Mouse (Mus musculus): ENCODE measurements at regions not wholly inside any gene's neighbourhood (a gene's known extent, or its start where the extent isn't known, plus 50 kb on each side); places are given as distances from the start of the nearest gene placed in this dataset.
"Not testable (repeated sequence)": the region's sequence is repeated elsewhere in the genome, so short reads cannot be mapped to it uniquely, and the experiment has no call there.

GRCm38 (mm10) chr2:135525779-135526178 lies 133.0 kb upstream of the Plcb4 start:
- no peak for DNase-seq (ENCODE audit: low spot score in 2 of 2)

DNA sequence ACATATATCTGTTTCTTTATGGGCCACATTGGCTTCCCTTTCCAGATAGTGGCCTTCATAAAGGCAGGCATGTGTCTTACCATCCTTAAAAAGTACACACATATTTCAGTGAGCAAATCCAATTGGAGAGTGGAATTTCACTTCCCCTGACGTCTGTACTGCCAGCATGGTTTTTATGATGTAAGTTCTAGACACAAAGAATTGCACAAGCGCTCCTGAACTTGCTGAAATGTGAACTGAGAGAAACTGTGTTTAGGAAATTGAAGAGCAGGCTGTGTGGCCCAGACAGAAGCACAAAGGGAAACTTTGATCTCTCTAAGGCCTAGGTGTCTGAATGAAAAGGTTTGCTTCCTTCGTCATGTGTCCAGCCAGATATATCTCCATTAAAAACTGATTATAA lies 129.2 kb upstream of the Plcb4 start:
- DNase-seq (ENCODE audit: low spot score in 2 of 2) = no peak

DNA sequence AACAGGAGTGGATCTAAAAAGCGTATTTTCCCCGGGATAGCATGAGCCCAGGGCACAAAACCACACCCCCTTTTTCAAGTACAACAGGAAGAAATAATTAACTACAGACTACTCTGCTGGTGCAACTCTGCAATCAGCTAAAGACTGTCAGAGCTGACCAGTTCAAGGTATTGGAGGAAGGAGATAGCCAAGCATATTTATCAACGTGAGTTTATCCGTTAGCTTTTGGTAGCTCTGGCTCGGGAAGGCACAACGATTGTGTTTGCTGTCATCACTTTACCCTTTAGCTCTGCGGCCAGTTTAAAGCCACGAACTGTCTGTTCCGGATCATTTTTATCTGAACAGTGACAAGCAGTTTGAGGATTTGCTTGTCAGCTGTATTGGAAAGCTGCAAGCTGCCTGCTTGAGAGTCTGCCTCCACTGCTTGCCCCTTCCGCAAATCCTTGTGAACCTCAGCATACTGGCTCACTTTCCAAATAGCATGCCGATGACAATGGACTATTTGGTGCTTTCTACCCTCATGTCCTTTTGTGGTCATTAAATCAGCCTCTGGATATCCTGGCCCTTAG lies 122.4 kb upstream of the Plcb4 start:
- DNase-seq (ENCODE audit: low spot score in 2 of 2) = no peak

DNA sequence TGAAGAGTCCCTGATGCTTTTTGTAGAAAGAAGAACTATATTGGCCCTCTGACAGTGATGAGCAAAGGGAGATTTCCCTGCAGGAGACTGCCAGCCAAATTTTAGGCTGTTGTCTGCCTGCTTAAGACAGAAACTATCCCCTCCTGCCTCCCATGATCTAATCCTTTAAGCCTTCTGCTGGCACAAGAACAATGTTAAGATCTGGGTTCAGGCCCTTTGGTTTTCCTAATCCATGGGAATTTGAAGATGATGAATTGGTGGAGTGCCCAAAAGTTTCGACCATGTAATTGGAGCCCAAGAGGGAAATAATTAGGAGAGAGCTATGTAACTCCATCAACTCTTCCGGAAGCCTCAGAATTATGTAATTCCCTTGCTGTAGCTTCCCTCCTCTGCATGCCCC lies 120.8 kb upstream of the Plcb4 start:
- DNase-seq (ENCODE audit: low spot score in 2 of 2) = no peak

- peak; percentile 12 to 48 for DNase-seq (ENCODE audit: low spot score in 2 of 2)
These were observed 117.8 kb upstream of the Plcb4 start for GRCm38 (mm10) chr2:135541058-135541457.

GRCm38 (mm10) chr2:135541930-135542329 lies 116.9 kb upstream of the Plcb4 start:
- DNase-seq (ENCODE audit: low spot score in 2 of 2) = no peak

- DNase-seq (ENCODE audit: low spot score in 2 of 2) = no peak
These were observed 113.9 kb upstream of the Plcb4 start for GRCm38 (mm10) chr2:135544882-135545281.

- DNase-seq (ENCODE audit: low spot score in 2 of 2) = no peak
These were observed 110.8 kb upstream of the Plcb4 start for GRCm38 (mm10) chr2:135547966-135548365.

DNA sequence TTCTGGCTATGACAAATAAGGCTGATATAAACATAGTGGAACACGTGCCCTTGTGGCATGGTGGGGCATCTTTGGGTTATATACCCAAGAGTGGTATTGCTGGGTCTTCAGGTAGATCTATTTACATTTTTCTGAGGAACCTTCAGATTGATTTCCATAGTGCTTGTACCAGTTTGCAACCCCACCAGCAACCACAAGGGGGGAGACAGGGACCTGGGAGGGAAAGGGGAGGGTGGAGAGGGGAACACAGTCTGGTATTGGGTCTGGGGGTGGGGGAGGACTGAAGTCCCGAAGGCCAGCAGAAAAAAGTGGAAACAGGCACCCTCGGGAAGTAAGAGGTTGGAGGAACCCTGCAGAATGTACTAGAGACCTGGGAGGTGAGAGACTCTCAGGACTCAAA lies 105.8 kb upstream of the Plcb4 start:
- no peak for DNase-seq (ENCODE audit: low spot score in 2 of 2)

DNA sequence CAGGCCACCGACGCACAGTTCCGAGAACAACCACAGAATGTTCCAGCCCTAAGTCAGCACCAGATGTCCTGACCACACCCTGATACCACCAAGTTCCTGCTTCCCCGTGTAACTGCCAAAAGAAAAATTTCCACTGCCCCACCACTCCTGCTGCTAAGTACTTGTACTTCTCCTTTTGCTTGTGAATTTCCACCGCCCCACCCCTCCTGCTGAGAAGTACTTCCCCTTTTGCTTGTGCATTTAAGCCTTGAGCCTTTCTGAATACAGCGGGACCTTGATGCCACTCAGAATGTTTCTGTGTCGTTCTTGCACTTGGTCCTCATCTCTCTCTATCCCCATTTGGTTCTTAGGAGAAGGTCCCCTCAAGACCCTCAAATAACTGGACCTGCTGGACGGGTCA lies 100.8 kb upstream of the Plcb4 start:
- DNase-seq (ENCODE audit: low spot score in 2 of 2) = not testable (repeated sequence)

- no peak for DNase-seq (ENCODE audit: low spot score in 2 of 2)
These were observed 99.5 kb upstream of the Plcb4 start for GRCm38 (mm10) chr2:135559328-135559727.

- no peak for DNase-seq (ENCODE audit: low spot score in 2 of 2)
These were observed 98.7 kb upstream of the Plcb4 start for GRCm38 (mm10) chr2:135559933-135560710.

DNA sequence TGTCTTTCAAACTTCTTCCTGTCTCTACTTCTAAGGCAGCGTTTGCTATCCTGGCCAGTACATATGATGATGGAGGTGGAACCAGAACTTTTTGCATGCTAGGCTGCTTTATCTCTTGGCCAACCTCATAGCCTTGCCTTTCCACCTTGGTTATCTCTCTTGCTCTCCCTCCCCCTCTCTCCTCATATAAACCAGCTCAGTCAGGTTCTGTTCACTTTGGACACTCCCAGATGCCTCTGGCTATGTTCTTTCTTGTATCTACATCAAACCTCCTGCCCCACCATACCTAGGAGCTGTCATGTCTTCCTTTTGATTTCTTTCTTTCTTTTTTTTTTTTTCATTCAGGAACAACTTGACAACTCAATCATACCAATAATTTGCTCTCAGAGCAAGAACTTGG lies 98.0 kb upstream of the Plcb4 start:
- no peak for DNase-seq (ENCODE audit: low spot score in 2 of 2)

DNA sequence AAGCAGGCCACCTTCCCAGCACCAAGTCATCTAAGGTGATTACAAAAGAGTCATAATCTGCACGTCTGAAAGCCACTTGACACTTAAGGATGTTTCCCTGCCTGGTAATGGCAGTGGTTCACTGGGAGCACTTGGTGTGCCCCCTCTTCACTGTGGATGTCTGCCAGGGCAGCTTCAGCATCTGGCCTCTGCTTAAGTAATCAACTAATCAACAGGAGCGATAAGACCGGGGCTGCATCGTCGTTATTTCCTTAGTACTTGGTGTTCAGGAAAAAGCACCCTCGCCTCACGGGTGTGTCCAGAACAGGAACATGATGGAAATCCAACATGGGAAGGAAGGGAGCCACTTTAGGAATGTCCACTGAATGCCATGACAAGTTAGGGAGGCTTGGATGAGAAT lies 97.1 kb upstream of the Plcb4 start:
- no peak for DNase-seq (ENCODE audit: low spot score in 2 of 2)

DNA sequence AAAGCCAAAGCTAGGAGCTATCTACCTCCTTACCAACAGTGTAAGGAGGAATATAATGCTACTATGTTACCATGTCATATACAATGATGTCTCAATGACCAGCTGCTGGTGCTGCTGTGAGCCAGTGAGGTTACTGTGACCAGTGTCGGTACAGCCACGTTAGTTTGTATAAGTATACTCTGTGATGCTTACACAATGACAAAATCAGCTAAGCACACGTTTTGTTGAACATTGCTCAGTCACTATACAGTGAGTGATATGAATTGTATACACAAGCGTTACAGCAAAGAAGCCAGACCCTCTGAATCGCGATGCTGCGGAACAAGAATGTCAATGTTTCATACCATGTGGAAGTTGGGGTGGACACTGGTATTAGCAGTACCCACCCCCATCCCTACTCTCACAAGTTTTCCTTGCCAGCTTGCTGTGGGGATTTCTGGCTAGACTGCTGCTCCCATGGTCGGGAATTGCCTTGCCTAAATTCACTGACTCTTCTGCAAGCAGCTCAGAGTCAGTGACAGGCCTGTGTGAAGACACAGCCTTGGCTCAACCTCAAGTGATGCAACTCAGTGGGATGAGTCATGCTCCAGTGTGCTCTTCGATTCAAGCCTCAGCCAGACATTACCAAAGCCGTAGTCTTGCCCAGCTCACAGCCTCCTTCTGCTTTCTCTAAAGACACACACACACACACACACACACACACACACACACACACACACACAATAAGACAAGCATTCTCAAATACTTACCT lies 96.5 kb upstream of the Plcb4 start:
- DNase-seq (ENCODE audit: low spot score in 2 of 2) = peak; percentile 39 to 53

DNA sequence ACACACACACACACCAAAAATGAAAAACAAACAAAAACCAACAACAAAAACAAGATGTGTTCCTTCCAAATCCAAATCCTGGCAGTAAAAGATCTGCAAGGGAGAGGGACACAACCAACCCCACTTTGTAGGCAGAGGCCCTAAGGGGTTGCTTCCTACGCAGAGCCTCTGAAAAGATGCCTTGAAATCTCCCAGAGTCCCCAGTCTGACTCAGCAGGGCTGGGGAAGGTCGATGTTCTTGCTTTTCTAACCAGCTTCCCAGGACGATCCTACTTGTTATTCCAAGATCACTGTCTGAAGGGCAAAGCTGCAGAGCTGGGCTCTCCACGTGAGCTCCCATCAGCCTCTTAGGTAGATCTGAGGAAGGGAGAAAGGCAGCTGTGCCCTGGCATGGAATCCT lies 94.6 kb upstream of the Plcb4 start:
- DNase-seq (ENCODE audit: low spot score in 2 of 2) = no peak

DNA sequence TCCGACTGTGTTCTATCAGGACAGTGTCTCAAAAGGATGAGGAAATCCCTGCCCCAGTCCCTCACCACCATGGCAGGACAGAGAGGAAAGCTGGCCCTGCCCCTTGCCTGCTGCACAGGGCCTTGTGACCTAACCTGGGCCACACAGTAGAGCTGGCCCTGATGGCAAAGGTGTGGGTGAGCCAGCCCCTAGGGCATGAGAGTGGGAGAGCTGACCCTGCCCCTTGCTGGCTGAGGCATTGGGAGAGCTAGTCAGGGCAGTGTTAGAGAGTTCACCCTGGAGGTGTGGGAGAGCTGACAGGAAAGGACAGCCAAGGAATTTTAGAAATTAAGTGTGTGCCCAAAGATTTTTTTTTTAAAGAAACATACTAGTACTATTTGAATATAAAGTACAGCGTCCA lies 90.5 kb upstream of the Plcb4 start:
- DNase-seq (ENCODE audit: low spot score in 2 of 2) = no peak

GRCm38 (mm10) chr2:135571599-135571998 lies 87.2 kb upstream of the Plcb4 start:
- no peak for DNase-seq (ENCODE audit: low spot score in 2 of 2)

DNA sequence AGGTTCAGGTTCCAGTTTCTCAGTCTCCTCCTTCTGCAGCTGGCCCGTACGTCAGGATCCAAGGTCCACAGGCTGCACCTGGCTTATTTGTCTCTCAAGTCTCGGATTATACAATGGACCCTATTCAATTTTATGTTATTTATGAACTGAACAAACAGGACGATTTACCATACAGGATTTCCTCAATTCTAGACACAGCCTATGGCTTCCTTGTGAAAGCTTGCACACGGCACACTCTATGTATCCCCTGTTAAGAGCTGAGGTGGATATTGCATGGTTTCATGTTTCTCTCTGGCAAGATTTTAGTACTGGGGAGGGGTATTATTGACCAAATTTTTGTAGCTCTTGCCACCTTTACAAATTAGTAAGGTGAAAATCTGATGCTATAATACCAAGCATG lies 81.6 kb upstream of the Plcb4 start:
- DNase-seq (ENCODE audit: low spot score in 2 of 2) = no peak

DNA sequence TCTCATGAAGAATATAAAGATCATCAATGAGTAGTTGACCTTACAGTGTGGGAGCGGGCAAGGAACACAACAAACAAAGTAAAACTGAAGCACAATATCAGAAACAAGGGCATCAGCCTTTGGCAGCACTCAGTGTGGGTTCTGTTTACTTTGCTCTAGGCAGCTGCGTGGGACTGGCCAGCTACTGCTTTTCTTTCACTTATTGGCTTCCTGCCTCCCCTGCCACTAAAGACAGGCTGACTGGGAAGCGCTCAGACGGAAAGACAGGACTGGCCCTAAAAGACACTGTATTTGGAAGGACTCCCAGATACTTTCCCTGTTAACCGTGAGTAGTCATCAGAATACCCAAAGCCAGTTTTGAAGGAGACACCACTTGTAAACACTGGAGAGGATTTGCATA lies 80.7 kb upstream of the Plcb4 start:
- DNase-seq (ENCODE audit: low spot score in 2 of 2) = no peak

- DNase-seq (ENCODE audit: low spot score in 2 of 2) = no peak
These were observed 79.3 kb upstream of the Plcb4 start for GRCm38 (mm10) chr2:135579514-135579913.

DNA sequence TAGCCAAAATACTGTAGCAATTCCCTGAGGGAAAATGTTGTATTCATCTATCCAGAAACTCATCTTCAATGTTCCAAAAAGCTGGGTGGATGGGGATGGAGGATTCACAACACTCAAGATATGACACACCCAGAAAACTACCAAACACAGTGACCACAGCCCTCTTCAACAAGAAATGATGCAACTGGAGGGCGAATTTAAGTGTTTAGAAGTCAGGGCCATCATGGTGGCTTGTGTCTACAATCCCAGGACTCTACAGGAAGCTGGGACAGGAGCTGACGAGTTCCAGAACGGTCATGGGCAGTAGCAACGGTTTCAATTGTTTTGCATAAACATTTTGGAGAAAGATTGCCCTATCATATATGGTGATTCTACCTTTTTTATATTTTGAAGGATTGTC lies 78.8 kb upstream of the Plcb4 start:
- no peak for DNase-seq (ENCODE audit: low spot score in 2 of 2)

GRCm38 (mm10) chr2:135582341-135582740 lies 76.5 kb upstream of the Plcb4 start:
- DNase-seq (ENCODE audit: low spot score in 2 of 2) = no peak
